ENCODE assay signal across 22 mouse cellular contexts in the genomic region with DNA sequence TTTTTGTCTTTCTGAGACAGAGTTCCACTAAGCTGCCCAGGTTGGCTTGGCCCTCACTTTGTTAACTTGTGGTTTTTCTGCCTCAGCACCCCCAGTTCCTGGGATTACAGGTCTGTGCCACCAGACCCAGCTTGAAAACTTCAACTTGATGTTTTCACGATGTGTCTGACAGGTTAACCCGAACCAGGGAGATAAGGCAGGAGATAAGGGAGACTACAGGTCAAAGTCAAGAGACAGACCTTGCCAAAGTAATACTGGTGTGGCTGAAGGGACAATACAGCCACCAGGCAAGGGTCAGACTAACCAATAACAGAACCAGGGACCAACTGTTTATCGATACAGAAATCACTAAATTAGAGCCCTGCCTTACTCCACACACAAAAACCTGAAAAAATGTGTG.
"Had no signal": no experiment of that assay in that cellular context is flagged by ENCODE, and none has a peak within 500 bp of the region (broad histone marks: within the 10 kb centered on the region; RNA-seq: fewer than 3 reads in every experiment).

No protein-coding gene starts in this region.

- ATAC-seq: forebrain, embryonic 15.5 days; forebrain, postnatal 0 days; hindbrain, postnatal 0 days had no signal

- H3K9ac ChIP-seq: forebrain, embryonic 15.5 days; forebrain, postnatal 0 days; hindbrain, embryonic 13.5 days; hindbrain, embryonic 15.5 days; limb, embryonic 13.5 days; limb, embryonic 15.5 days; liver, embryonic 14.5 days had no signal

- H3K4me1 ChIP-seq: forebrain, embryonic 15.5 days; hindbrain, embryonic 10.5 days; hindbrain, embryonic 13.5 days; hindbrain, embryonic 15.5 days; limb, embryonic 13.5 days; limb, embryonic 15.5 days had no signal

- H3K9me3 ChIP-seq: forebrain, embryonic 15.5 days; hindbrain, embryonic 10.5 days; hindbrain, embryonic 13.5 days; hindbrain, embryonic 15.5 days; limb, embryonic 13.5 days; limb, embryonic 15.5 days had no signal

- H3K4me3 ChIP-seq: forebrain, embryonic 15.5 days; hindbrain, embryonic 10.5 days; hindbrain, embryonic 13.5 days; hindbrain, embryonic 15.5 days; limb, embryonic 13.5 days; limb, embryonic 15.5 days had no signal

- H3K27ac ChIP-seq: forebrain, embryonic 15.5 days; hindbrain, embryonic 10.5 days; hindbrain, embryonic 13.5 days; hindbrain, embryonic 15.5 days; hindbrain, postnatal 0 days; limb, embryonic 13.5 days; limb, embryonic 15.5 days; liver, embryonic 14.5 days had no signal

- H3K36me3 ChIP-seq: forebrain, embryonic 15.5 days; hindbrain, embryonic 10.5 days; hindbrain, embryonic 13.5 days; hindbrain, embryonic 15.5 days; limb, embryonic 13.5 days; limb, embryonic 15.5 days had no signal

- H3K4me2 ChIP-seq: forebrain, embryonic 15.5 days; heart, embryonic 11.5 days; hindbrain, embryonic 13.5 days; hindbrain, embryonic 15.5 days; limb, embryonic 13.5 days; limb, embryonic 15.5 days had no signal

- H3K27me3 ChIP-seq: forebrain, embryonic 15.5 days; hindbrain, embryonic 13.5 days; hindbrain, embryonic 15.5 days; limb, embryonic 13.5 days; limb, embryonic 15.5 days had no signal

- DNase-seq: forebrain, postnatal 0 days; gastrocnemius, postnatal 14 days; heart, adult 18-20 months; heart, postnatal 10 days; heart, postnatal 4 days; kidney, adult 18-20 months; kidney, adult 8-10 months; kidney, postnatal 10 days; kidney, postnatal 25 days; layer of hippocampus, adult 9-11 months; layer of hippocampus, postnatal 36 days; left cerebral cortex, postnatal 4 days; lung, adult 18-20 months had no signal
